Mouse (Mus musculus) spleen, embryonic (tissue): Measurements from ENCODE around the gene Crmp1.

Experiments
- CTCF ChIA-PET: fragments of 350-600 bp; sonication (Branson Sonifier 250); formaldehyde crosslinking; loops from one replicate; lab custom pipeline; 2022; lab: Charles Lee

Crmp1 gene

DNA sequence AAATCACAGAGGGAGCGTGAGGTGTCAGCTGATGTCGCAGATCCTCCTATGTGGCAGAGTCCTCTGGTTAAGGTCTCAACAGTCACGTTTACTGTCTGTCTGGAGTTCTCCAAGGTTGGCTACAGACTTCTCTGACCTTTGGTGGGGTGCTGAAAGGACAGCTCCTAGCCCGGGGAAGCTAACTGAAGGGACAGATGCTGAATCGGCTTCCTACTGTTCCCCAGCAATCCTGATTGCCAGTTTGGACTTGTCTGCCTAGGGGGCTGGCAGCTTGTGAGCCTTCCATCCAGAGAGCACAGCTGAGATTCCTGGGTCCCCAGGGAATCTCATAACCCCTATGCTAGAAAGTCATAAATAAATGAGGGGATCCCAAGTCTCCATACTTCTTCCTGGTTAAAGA is 1.2 kb upstream of the Crmp1 start:
- CTCF ChIA-PET: no interaction called here

- CTCF ChIA-PET: no interaction called here
These were observed 516 bp upstream of the Crmp1 start for GRCm38 (mm10) chr5:37241224-37241623.

DNA sequence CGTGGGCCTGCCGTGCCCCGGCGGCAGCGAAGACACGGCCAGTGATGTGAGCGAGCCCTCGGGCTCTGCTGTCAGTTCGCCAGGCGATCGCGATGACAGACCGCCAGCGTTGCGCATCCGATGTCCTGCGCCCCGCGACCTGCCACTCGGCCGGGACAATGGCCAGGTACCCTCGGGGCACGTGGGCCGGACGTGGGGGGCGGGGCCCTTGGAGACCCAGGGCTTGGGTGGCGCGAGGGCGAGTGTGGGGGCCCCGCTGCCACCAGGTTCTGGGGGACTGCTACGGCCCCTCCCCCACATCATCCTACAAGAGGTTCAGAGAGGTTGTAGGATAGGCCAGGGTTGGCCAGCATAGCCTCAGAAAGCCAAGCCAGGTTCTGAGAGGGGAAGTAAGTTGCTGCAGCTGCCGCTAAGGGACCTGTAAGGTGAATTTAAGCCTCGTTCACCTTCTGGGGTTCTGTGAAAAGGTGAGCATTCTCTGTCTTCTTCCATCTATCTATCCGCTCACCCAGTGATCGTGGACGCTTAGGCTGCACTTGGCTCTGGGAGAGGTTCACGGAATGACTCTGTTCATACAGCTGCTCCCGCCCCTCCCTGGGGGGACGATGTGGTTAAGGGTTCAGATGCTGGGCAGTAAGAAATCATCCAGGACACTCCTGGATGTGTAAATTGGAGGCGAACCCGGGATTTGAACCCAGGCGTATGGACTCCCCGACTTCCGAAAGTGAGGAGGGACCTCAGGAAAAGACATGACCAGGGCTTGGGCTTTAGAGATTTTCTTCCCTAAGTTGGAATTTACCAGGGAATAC is 824 bp downstream of the Crmp1 start:
- CTCF ChIA-PET: no interaction called here

DNA sequence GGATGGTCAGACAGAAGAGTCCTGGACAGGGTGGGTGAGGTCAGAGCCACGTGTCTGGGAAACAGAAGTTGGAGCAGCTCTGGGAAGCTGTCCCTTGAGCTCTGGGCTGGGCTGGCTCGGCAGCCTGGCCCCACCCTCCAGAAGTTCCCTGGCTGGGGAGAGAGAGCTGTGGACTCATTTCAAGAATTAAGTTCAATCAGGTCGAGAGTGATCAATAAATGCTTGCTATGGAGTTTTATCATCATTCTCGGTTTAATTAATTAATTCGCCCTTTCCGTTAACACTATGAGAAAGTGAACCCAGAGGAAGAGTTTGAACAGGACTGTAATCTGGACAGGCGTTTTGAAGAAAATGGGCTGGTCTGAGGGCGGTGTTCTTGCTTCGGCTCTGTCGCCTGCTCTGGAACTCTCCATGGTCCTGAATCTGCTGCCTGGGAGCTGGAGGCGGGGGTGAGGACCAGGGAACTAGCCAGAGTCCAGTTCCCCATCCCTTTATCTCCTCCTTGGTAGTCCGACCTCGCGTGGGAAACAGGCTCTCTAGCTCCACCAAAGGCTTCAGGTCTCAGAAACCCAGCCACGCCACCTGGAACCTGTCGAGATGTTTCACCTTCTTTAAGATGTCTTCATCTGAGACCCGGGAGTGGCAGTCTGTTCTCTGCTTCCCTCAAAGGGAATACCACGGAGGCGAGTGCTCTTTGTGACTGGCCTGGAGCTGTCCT is 1.6 kb downstream of the Crmp1 start:
- CTCF ChIA-PET: no interaction called here

DNA sequence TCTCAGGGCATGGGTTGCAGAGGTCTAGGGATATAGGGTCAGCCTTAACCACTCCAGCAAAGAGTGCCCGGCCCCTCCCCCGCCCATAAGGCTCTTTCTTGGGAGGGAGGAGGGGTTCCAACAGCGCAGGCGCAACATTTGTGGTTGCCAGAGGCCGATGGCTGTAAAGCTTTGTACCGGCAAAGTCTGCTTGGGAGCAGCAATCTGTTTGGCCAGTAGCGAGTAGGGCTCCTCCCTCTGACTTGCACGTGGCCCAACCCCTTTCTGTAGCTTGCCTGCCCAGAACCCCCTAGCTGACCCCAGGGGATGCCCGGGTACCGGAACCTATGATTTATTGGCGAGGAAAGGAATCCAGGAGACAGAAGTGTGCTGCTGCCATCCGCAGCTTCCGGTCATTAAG is 2.4 kb downstream of the Crmp1 start:
- CTCF ChIA-PET: no interaction called here

DNA sequence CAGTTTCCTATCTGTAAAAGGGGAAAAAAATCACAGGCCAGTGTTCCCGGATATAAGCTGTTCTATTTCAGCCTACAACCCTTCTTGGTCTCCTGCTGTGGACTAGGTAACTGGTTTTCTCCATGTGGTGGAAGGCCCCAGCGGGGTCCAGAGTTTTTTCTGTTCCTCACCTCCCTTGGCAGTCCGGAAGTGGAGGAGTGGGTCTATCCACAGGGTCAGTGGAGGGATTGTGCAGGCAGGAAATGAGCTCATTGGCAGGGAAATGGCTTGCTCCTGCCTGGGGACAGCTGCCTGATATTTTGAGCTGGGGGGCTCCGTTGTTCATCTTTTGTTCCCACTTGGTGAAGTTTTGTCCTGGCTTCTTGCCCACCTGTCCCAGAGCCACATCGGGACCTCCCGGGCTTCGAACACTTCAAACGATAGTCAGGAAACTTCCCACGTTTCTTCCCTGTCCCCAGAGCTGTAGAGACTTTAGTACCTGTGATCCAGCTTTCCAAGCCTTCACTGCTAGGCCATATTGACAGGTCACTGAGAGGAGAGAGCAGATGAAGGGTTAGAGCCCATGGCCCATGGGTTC is 3.0 kb downstream of the Crmp1 start:
- CTCF ChIA-PET: no interaction called here

DNA sequence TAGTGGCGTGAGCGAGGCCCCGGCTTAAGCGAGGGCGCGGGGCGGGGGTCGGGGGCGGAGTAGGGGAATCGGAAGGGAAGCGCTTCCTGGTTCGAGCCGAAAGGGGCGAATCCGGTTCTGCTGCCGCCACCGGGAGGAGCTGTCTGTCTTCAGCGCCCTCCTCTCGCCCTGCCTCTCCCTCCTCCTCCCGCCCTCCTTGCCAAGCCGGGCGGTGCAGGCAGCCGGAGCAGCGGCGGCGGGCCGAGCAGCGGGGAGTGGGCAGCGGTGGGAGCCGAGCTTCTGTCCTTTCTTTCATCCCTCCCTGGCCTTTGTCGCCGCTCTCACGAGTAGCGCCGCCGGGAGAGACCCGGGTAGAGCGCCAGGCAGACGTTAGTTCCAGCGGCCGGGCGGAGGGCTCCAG is 3.9 kb downstream of the Crmp1 start:
- CTCF ChIA-PET: no interaction called here

DNA sequence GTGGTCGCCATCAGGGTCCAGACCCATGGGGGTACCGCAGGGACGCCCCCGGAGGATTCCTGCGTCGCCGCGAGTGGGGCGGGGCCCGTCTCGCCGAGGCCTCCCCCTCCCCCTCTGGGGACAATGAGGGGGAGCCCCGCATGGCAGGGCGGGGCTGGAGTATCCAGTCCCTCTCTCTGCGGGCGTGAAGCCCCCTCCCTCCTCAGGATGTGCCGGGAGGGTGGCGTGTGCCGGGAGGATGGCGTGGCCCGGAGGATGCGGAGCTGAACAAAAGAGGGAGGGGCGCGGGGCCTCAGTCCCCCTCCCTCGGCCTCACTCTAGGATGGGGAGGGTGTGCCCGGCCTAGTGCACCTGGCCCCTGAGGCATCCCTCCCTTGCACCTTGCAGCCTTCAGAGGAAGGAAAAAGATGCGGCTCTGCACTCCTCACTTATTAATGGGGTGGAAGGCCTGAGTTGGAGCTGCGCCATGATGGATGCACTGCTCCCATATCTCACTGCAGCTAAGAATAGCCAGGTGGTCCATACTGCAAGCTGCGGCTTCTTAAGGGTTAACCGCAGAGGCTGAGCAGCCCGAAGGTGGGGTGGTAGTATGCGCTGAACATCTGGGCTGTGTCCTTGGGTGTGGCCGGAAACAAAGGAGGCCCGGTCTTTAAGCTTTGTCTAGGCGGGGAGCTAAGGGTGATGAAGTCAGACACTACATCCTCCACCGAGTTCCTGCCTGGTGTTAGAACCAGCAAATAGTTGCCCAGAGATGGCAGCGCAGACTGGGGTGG is 4.6 kb downstream of the Crmp1 start:
- CTCF ChIA-PET: interaction anchor here (0.8 kb wide), 1 partner anchor 11 kb away, joined by 4 read pairs; no protein-coding TSS in a partner anchor

- CTCF ChIA-PET: no interaction called here
These were observed 5.7 kb downstream of the Crmp1 start for GRCm38 (mm10) chr5:37247456-37247855.

GRCm38 (mm10) chr5:37248870-37249269 is 7.1 kb downstream of the Crmp1 start:
- CTCF ChIA-PET: no interaction called here

DNA sequence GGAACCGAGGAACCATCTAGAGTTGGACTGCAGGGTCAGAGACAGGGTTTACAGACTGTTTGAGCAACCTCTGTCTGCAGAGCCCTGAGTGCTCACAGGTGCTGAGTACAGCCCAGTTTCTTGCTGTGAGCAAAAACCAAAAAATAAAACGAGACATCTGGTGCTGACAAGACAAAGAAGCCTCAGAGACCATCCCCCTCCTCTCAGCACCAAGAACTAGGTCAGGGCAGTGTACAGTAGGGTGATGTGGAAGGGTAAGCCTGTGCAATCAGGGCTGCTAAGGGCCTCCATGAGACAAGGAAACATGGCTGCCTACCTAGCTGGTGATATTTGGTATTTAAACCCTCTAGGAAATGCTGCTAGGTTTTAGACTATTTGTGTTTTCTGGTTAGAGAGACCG is 9.9 kb downstream of the Crmp1 start:
- CTCF ChIA-PET: no interaction called here

- CTCF ChIA-PET: no interaction called here
These were observed 10.5 kb downstream of the Crmp1 start for GRCm38 (mm10) chr5:37252101-37252804.

GRCm38 (mm10) chr5:37254523-37254922 is 12.8 kb downstream of the Crmp1 start:
- CTCF ChIA-PET: no interaction called here

GRCm38 (mm10) chr5:37256823-37257222 is 15.1 kb downstream of the Crmp1 start:
- CTCF ChIA-PET: no interaction called here

DNA sequence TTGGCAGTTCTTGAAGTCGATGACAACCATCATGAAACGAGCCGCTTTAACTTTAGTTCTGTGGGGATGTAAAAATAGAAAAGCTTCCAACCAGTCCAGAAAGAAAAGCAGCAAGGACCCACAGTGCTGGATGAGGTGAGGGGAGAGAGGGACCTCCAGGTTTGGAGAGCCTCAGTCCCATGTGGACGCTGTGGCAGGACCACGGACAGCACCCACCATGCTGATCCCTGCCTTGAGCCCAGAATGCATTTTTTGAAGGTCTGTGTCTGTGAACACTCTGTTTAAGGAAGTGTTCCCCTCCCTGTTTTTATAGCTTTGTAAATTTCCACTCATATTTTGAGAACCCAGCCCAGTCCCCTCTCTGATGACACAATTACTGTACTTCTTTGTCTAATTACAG is 15.5 kb downstream of the Crmp1 start:
- CTCF ChIA-PET: interaction anchor here (0.5 kb wide), 1 partner anchor 11 kb away, joined by 4 read pairs; no protein-coding TSS in a partner anchor

GRCm38 (mm10) chr5:37261734-37262133 is 20.0 kb downstream of the Crmp1 start:
- CTCF ChIA-PET: no interaction called here

GRCm38 (mm10) chr5:37263816-37264215 is 22.1 kb downstream of the Crmp1 start:
- CTCF ChIA-PET: interaction anchor here (0.6 kb wide), 1 partner anchor 96 kb away, joined by 3 read pairs; no protein-coding TSS in a partner anchor

DNA sequence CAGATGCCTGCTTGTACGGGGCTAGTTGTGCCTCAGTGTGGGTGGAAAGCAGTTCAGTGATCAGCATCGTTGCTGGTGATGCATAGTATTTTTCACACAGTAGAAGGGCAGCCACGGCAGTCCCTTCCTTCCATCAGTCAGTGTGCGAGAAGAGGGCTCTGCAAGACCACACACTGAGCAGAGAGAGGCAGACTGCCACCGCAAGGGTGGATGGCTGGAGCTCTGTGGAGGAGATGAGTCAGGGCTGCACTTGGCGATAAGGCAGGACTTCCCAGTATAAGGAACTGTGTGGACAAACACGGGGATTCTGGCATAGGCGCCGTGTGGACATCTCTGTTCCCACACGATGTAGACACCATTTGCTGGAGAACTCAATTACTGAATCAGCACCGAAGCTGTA is 39.3 kb downstream of the Crmp1 start:
- CTCF ChIA-PET: no interaction called here

DNA sequence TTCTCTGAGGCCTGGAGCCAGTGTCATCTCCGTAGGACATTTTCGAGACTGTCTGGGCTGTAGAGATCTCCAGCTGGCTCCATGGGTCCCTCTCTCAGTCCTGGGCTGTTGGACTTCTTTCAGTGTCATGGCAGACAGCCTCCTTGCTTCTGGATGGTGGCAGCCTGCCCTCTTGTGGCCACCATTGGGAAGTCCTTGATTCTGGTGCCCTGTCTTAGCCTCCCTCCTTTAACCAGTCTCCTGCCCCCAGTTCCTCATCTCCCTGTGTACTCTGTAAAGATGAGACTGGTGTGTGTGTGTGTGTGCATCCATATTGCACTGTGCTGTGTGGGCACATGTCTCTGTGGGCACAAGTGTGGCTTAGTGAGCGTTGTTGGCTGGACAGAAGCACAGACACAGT is 46.6 kb downstream of the Crmp1 start:
- CTCF ChIA-PET: no interaction called here

- CTCF ChIA-PET: no interaction called here
These were observed 47.5 kb downstream of the Crmp1 start for GRCm38 (mm10) chr5:37289236-37289635.

DNA sequence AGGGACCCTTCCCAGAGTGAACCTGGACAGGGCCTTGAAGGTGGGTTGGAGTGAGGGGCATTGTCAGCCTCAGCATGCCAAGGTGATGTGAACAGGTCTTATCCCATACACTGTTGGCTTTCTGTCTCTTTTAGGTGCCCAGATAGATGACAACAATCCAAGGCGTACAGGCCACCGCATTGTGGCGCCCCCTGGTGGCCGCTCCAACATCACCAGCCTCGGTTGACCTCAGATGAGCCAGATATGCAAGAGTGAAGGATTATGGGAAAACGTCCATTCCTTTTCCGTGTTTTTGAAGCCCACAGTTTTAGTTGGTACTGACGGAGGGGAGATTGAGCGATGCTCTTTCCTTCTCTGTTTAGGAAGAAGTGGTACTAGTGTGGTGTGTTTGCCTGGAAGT is 49.2 kb downstream of the Crmp1 start:
- CTCF ChIA-PET: no interaction called here
